ENCODE assay signal across 10 mouse cellular contexts in genomic region chr16:76762619-76763283, GRCm38 (mm10).
DNase-seq lines count a peak whose midpoint lies in the region; ATAC-seq and TF ChIP-seq lines count a peak whose summit lies in the region.
"Had no signal": no experiment of that assay in that cellular context is flagged by ENCODE, and none has a peak within 500 bp of the region (broad histone marks: within the 10 kb centered on the region; RNA-seq: fewer than 3 reads in every experiment).

No protein-coding gene starts in this region.

- intact Hi-C loops in heart, postnatal 14 days (cut with DNase I): loop anchor here (10.0 kb wide), 1 partner anchor 558 kb away; no protein-coding TSS in a partner anchor

- H3K9ac ChIP-seq in ES-E14 (ENCODE audit: insufficient read depth, low read depth, low read length, poor library complexity, severe bottlenecking): no peak overlapping the region
- no peak overlapping the region for H3K9ac ChIP-seq in liver, postnatal 0 days (replicated peaks)

- in situ Hi-C loops in ES-E14 (cut with MboI; ENCODE audit: low sequenced_read_pairs in 2 of 2, unreplicated experiment in 2 of 2): no loop called here

- H3K4me2 ChIP-seq in liver, postnatal 0 days (ENCODE audit: low read depth, low read length): no peak overlapping the region

- DNase-seq in heart, adult 9 months (ENCODE audit: low spot score in 2 of 2): peak; percentile 40 to 65
- DNase-seq in heart, postnatal 14 days: no peak
- DNase-seq in ES-E14 (ENCODE audit: low read depth, low spot score): no peak
- peak; percentile 37 for DNase-seq in forelimb bud, embryonic 11.5 days (ENCODE audit: low read depth, low spot score)
- no peak for DNase-seq in liver, postnatal 0 days
- no peak for DNase-seq in retina, embryonic 14.5 days (ENCODE audit: low spot score)
- DNase-seq in frontal cortex, postnatal 10 days (ENCODE audit: low spot score in 2 of 2): no peak
- no peak for DNase-seq in spleen, adult 12 weeks (ENCODE audit: low spot score)
- DNase-seq: cerebellum, postnatal 10 days had no signal

- TF ChIP-seq CTCF in liver, postnatal 0 days (IDR thresholded peaks at IDR 0.05; ENCODE audit: low read depth): no peak

- 0 out of 2 replicates have a peak, but pooled peaks have one; percentile 7 for TF ChIP-seq EP300 in liver, postnatal 0 days (IDR thresholded peaks at IDR 0.05; ENCODE audit: low read depth)

- no peaks in the 10 kb centered on the region for H3K4me1 ChIP-seq in ES-E14 (ENCODE audit: control insufficient read depth in 2 of 2, insufficient read depth in 2 of 2, low read length in 2 of 2, poor library complexity in 1 of 2)
- H3K4me1 ChIP-seq in liver, postnatal 0 days (ENCODE audit: insufficient read depth): no peaks in the 10 kb centered on the region

- H3K4me3 ChIP-seq in ES-E14 (ENCODE audit: insufficient read depth in 1 of 2, low read depth in 1 of 2, low read length in 2 of 2, poor library complexity in 1 of 2, severe bottlenecking in 1 of 2): no peak overlapping the region
- H3K4me3 ChIP-seq in liver, postnatal 0 days (ENCODE audit: low read depth, low read length): no peak overlapping the region

- 8% methylated on average over 8 of the region's 8 CpGs for WGBS in liver, postnatal 0 days (ENCODE audit: insufficient replicate concordance)

- H3K27ac ChIP-seq in ES-E14 (ENCODE audit: insufficient read depth, low read depth, low read length, poor library complexity, severe bottlenecking): no peak overlapping the region
- H3K27ac ChIP-seq in liver, postnatal 0 days (ENCODE audit: low read depth): 0 out of 2 replicates have a peak overlapping the region, but pooled peaks have one; percentile 44

- no peaks in the 10 kb centered on the region for H3K27me3 ChIP-seq in liver, postnatal 0 days (ENCODE audit: insufficient read depth, low read length)

- no peaks in the 10 kb centered on the region for H3K36me3 ChIP-seq in ES-E14 (ENCODE audit: control insufficient read depth, insufficient read depth, low read length, poor library complexity, severe bottlenecking)
- H3K36me3 ChIP-seq in liver, postnatal 0 days (replicated peaks; ENCODE audit: insufficient read depth, low read length): no peaks in the 10 kb centered on the region
- H3K36me3 ChIP-seq: G1E had no signal

- no peaks in the 10 kb centered on the region for H3K9me3 ChIP-seq in ES-E14 (ENCODE audit: control insufficient read depth, insufficient read depth, low read depth, low read length)
- no peaks in the 10 kb centered on the region for H3K9me3 ChIP-seq in liver, postnatal 0 days (ENCODE audit: low read length)
- H3K9me3 ChIP-seq: G1E had no signal

- peak; percentile 58 for ATAC-seq in liver, postnatal 0 days

TF ChIP-seq in ES-E14, 5 proteins besides CTCF, POLR2A, EP300 and RAD21:
- no peak for TF ChIP-seq ZC3H11A (IDR thresholded peaks at IDR 0.05; ENCODE audit: borderline replicate concordance, low read depth, low read length)
- TF ChIP-seq HCFC1 (IDR thresholded peaks at IDR 0.05; ENCODE audit: borderline replicate concordance, insufficient read depth, low read length): no peak
- TF ChIP-seq CHD2 (IDR thresholded peaks at IDR 0.05; ENCODE audit: low read depth, low read length): no peak
- TF ChIP-seq MAFK (IDR thresholded peaks at IDR 0.05; ENCODE audit: insufficient read depth, low read depth, low read length): peak; percentile 70
- TF ChIP-seq ZNF384 (IDR thresholded peaks at IDR 0.05; ENCODE audit: low read depth, low read length): peak; percentile 68; the same call in 1 of the 2 replicates

Comparison
In these comparisons a context has a peak if more than half of its experiments do, and no peak if none do; other contexts are left out.
1. DNase-seq: peak in heart, adult 9 months (2 of 2) and forelimb bud, embryonic 11.5 days (single experiment); none in heart, postnatal 14 days (0 of 2), ES-E14 (single experiment), liver, postnatal 0 days (single experiment), retina, embryonic 14.5 days (single experiment), frontal cortex, postnatal 10 days (0 of 2) and spleen, adult 12 weeks (single experiment).